Mouse (Mus musculus) Patski (cell line): Measurements from ENCODE around the gene Lyz2. TPM values are rescaled to one million over a fixed set of nuclear protein-coding genes. Genes with fewer than 3 reads are reported as not detected.
"Not testable (repeated sequence)": the region's sequence is repeated elsewhere in the genome, so short reads cannot be mapped to it uniquely, and the experiment has no call there.

Experiments
- ATAC-seq: fragments of 100-300 bp; one replicate; pipeline ENCODE4 v1.8.0; 2021
- CTCF ChIA-PET: fragments of 350-600 bp; sonication (Branson Sonifier 250); formaldehyde crosslinking; loops from one replicate; lab custom pipeline; 2022; ENCODE audit warnings: inconsistent platforms; lab: Charles Lee
- POLR2A ChIA-PET: fragments of 350-600 bp; sonication (Branson Sonifier 250); formaldehyde crosslinking; loops from one replicate; lab custom pipeline; 2022; ENCODE audit warnings: antibody characterized with exemption, inconsistent platforms; lab: Charles Lee
- DNase-seq: peaks from one replicate; pipeline ENCODE4 v3.0.0-alpha.2; 2011; ENCODE audit warnings: low read depth, low spot score
- H3K27me3 ChIP-seq: fragments of 371-371 bp; one replicate; pipeline ENCODE4 v1.5.1; 2021
- CTCF ChIP-seq: fragments of 100-300 bp; IDR thresholded peaks from one replicate; pipeline ENCODE4 v1.5.1; 2021
- in situ Hi-C: fragments of 300-500 bp; cut with MboI; formaldehyde crosslinking; loops from 3 replicates; pipeline ENCODE4 v1.11.1; 2018; ENCODE audit warnings: low pct_unique_long_range_greater_than_20kb, mixed read lengths
- polyA plus RNA-seq: library from polyadenylated mRNA; unstranded; gene quantifications from one replicate; pipeline ENCODE4 v1.2.3, GENCODE M21; 2021

The Lyz2 gene
- polyA plus RNA-seq, 1 experiment from 2014 or later: 0.09 TPM

- DNase-seq (no peak), ATAC-seq (no peak)
- no peak for TF ChIP-seq CTCF
- in situ Hi-C loops: no loop called here
- POLR2A ChIA-PET: no interaction called here
- H3K27me3 ChIP-seq: peaks cover 49% of the 10 kb centered on the region
- CTCF ChIA-PET: no interaction called here
Observed at GRCm38 (mm10) chr10:117299106-117299505, 17.0 kb upstream of the Lyz2 start.

DNA sequence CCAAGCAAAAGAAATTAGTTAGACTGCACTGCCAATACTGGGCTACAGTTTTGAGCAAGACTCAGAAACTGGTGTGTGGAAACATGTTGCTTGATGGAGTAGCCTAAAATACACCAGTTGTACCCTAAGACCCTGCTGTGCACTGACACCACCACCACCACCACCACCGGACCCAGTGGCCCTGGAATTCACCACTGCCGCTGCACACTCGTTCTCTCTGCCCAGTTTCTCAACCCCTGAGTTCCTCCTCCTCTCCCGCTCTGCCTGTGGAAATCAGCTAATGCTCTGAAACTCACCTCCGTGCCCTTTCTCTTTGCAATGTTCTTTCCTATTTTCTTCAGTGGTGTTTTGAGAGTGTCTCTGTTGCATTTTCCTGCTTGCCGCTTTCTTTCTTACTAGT, 16.2 kb upstream of the Lyz2 start:
- ATAC-seq (no peak), DNase-seq (no peak)
- in situ Hi-C loops: no loop called here
- peaks cover 43% of the 10 kb centered on the region for H3K27me3 ChIP-seq
- TF ChIP-seq CTCF: no peak
- POLR2A ChIA-PET: no interaction called here
- CTCF ChIA-PET: no interaction called here

GRCm38 (mm10) chr10:117292671-117293070, 10.6 kb upstream of the Lyz2 start, which contains the start of gene Lyz1:
TSS of gene Lyz1 (minus strand) at chr10:117292868.
- ATAC-seq (no peak), DNase-seq (no peak)
- peaks cover 16% of the 10 kb centered on the region for H3K27me3 ChIP-seq
- no peak for TF ChIP-seq CTCF
- ChIA-PET CTCF (no interaction called here), POLR2A (no interaction called here)
- in situ Hi-C loops: no loop called here

GRCm38 (mm10) chr10:117290936-117291335, 8.8 kb upstream of the Lyz2 start:
- ATAC-seq, POLR2A ChIA-PET, in situ Hi-C loops, DNase-seq, CTCF ChIA-PET: not testable (repeated sequence)
- peaks cover 20% of the 10 kb centered on the region for H3K27me3 ChIP-seq

- no peak for TF ChIP-seq CTCF
- CTCF ChIA-PET: no interaction called here
- in situ Hi-C loops: no loop called here
- no peak for DNase-seq
- POLR2A ChIA-PET: no interaction called here
- ATAC-seq: no peak
- peaks cover 18% of the 10 kb centered on the region for H3K27me3 ChIP-seq
Observed at GRCm38 (mm10) chr10:117290046-117290870, 8.1 kb upstream of the Lyz2 start.

DNA sequence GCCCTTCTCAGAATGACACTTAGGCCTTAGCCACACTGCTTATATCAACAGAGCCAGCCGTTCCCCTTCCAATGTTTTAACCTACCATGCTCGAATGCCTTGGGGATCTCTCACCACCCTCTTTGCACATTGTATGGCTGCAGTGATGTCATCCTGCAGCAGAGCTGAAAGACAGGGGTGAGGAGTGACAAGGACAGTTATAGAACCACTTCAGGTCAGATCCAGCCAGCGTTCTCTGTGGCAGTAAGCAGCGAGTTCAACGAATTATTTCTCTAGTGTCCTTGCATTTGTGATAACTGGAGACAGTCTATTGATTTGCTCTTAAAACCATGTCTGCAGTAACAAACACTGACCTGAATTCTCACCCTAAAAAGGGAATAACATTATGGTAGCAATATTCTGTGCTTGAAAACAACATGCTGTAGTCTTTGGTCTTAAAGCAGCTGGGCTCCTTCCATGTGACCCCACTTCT, 6.9 kb upstream of the Lyz2 start:
- ATAC-seq, POLR2A ChIA-PET, DNase-seq, CTCF ChIA-PET, in situ Hi-C loops: not testable (repeated sequence)
- H3K27me3 ChIP-seq: peaks cover 23% of the 10 kb centered on the region

- in situ Hi-C loops: no loop called here
Observed at GRCm38 (mm10) chr10:117288197-117289033, 6.3 kb upstream of the Lyz2 start.

DNA sequence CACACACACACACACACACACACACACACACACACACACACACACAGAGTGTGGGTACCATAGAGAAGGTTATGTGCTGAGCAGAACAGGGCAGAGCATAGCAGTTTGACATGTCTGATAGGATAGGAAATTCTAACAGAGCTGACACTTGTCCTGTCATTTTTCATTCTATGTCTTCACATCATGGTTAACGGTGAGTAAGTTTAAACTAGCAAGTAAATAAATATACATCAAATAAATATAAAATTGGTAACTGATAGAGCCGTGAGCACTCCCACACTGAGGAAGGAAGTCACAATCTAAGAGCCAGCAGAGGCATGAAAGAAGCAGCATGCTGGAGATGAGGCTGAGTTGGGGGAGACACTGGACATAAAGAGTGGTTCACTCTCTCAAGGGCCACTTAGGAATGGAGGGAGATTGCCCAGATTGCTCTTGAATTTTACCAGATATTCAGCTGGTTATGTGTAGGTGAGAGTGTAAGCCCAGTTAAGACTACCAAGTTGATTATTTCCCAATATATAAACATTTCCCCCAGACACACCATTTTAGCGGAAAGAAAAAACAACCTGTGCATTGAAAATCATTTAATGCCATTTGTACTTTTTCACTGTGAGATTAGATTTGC, 5.2 kb upstream of the Lyz2 start:
- in situ Hi-C loops: no loop called here
- DNase-seq: no peak
- ATAC-seq: no peak
- peaks cover 20% of the 10 kb centered on the region for H3K27me3 ChIP-seq
- ChIA-PET CTCF (no interaction called here), POLR2A (no interaction called here)
- TF ChIP-seq CTCF: no peak

More at GRCm38 (mm10) chr10:117288197-117289033, 6.3 kb upstream of the Lyz2 start:
- DNase-seq: no peak
- ChIA-PET CTCF (no interaction called here), POLR2A (no interaction called here)
- TF ChIP-seq CTCF: no peak
- ATAC-seq: no peak
- H3K27me3 ChIP-seq: peaks cover 26% of the 10 kb centered on the region

GRCm38 (mm10) chr10:117286366-117286970, 4.3 kb upstream of the Lyz2 start:
- CTCF ChIA-PET: interaction anchor here (1.1 kb wide), 1 partner anchor 9 kb away, joined by 4 read pairs; no protein-coding TSS in a partner anchor
- TF ChIP-seq CTCF: no peak
- in situ Hi-C loops: no loop called here
- POLR2A ChIA-PET: no interaction called here
- peaks cover 20% of the 10 kb centered on the region for H3K27me3 ChIP-seq
- DNase-seq: no peak
- ATAC-seq: no peak

DNA sequence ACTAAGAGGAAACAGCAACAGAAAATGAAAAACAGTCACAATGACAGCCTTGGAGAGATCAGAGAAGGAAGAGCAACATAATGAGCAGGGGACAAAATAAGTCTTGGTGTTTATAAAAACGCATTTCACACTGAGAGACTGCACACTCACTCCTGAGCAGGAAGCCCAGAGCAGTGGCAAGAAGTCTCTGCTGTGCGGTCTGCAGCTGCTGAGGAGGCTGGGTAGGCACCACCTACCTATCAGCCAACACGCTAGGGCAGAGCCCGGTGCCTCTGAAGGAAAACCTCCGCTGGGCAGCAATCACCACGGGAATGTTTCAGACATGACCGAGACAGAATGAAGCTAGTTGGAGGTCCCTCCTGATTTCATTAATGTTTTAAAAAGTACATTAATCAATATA, 3.5 kb upstream of the Lyz2 start:
- DNase-seq, ATAC-seq, POLR2A ChIA-PET, in situ Hi-C loops: not testable (repeated sequence)
- peaks cover 20% of the 10 kb centered on the region for H3K27me3 ChIP-seq
- CTCF ChIA-PET: interaction anchor here (1.1 kb wide), 1 partner anchor 8 kb away, joined by 4 read pairs; no protein-coding TSS in a partner anchor
